Mouse (Mus musculus): ENCODE measurements at regions not wholly inside any gene's neighbourhood (a gene's known extent, or its start where the extent isn't known, plus 50 kb on each side); places are given as distances from the start of the nearest gene placed in this dataset.

GRCm38 (mm10) chr19:21913005-21913670 lies 135.0 kb downstream of the Cemip2 start:
- in situ Hi-C loops (cut with MboI, MseI), result no loop called here

- in situ Hi-C loops (cut with MboI, MseI), result no loop called here
Measured at GRCm38 (mm10) chr19:21913748-21914611, 135.8 kb downstream of the Cemip2 start.

GRCm38 (mm10) chr19:21914658-21915057 lies 136.5 kb downstream of the Cemip2 start:
- in situ Hi-C loops (cut with MboI, MseI), result no loop called here

GRCm38 (mm10) chr19:21918113-21918512 lies 140.0 kb downstream of the Cemip2 start:
- in situ Hi-C loops (cut with MboI, MseI), result no loop called here

- in situ Hi-C loops (cut with MboI, MseI), result no loop called here
Measured at GRCm38 (mm10) chr19:21919074-21919473, 140.9 kb downstream of the Cemip2 start.

- in situ Hi-C loops (cut with MboI, MseI), result loop anchor here in 1 of 2 experiments (10.0 kb wide), 1 partner anchor 1845 kb away; no protein-coding TSS in a partner anchor
Measured at GRCm38 (mm10) chr19:21940114-21940513, 162.0 kb downstream of the Cemip2 start.

- in situ Hi-C loops (cut with MboI, MseI), result loop anchor here in 1 of 2 experiments (10.0 kb wide), 1 partner anchor 1843 kb away; no protein-coding TSS in a partner anchor
Measured at GRCm38 (mm10) chr19:21941720-21942119, 163.6 kb downstream of the Cemip2 start.

- in situ Hi-C loops (cut with MboI, MseI), result loop anchor here in 1 of 2 experiments (10.0 kb wide), 1 partner anchor 1843 kb away; no protein-coding TSS in a partner anchor
Measured at GRCm38 (mm10) chr19:21942286-21942685, 164.1 kb downstream of the Cemip2 start.

GRCm38 (mm10) chr19:21943407-21943806 lies 165.3 kb downstream of the Cemip2 start:
- in situ Hi-C loops (cut with MboI, MseI), result loop anchor here in 1 of 2 experiments (10.0 kb wide), 1 partner anchor 1841 kb away; no protein-coding TSS in a partner anchor

- in situ Hi-C loops (cut with MboI, MseI), result loop anchor here in 1 of 2 experiments (10.0 kb wide), 1 partner anchor 1838 kb away; no protein-coding TSS in a partner anchor
Measured at GRCm38 (mm10) chr19:21946262-21946922, 168.2 kb downstream of the Cemip2 start.

- in situ Hi-C loops (cut with MboI, MseI), result loop anchor here in 1 of 2 experiments (10.0 kb wide), 1 partner anchor 1837 kb away; no protein-coding TSS in a partner anchor
Measured at GRCm38 (mm10) chr19:21948030-21948429, 169.9 kb downstream of the Cemip2 start.

- in situ Hi-C loops (cut with MboI, MseI), result no loop called here
Measured at GRCm38 (mm10) chr19:21962635-21963034, 176.2 kb upstream of the Trpm3 start.

GRCm38 (mm10) chr19:21989857-21990256 lies 149.0 kb upstream of the Trpm3 start:
- in situ Hi-C loops (cut with MboI, MseI), result loop anchor here in 1 of 2 experiments (10.0 kb wide), 1 partner anchor 1415 kb away; no protein-coding TSS in a partner anchor

- in situ Hi-C loops (cut with MboI, MseI), result loop anchor here in 1 of 2 experiments (10.0 kb wide), 1 partner anchor 1414 kb away; no protein-coding TSS in a partner anchor
Measured at GRCm38 (mm10) chr19:21990970-21991369, 147.9 kb upstream of the Trpm3 start.

- in situ Hi-C loops (cut with MboI, MseI), result loop anchor here in 1 of 2 experiments (10.0 kb wide), 1 partner anchor 1413 kb away; no protein-coding TSS in a partner anchor
Measured at GRCm38 (mm10) chr19:21991413-21991812, 147.4 kb upstream of the Trpm3 start.

- in situ Hi-C loops (cut with MboI, MseI), result loop anchor here in 1 of 2 experiments (10.0 kb wide), 1 partner anchor 1405 kb away; no protein-coding TSS in a partner anchor
Measured at GRCm38 (mm10) chr19:21999621-22000020, 139.2 kb upstream of the Trpm3 start.

- in situ Hi-C loops (cut with MboI, MseI), result no loop called here
Measured at GRCm38 (mm10) chr19:22008053-22008935, 130.6 kb upstream of the Trpm3 start.

GRCm38 (mm10) chr19:22010239-22010638 lies 128.6 kb upstream of the Trpm3 start:
- in situ Hi-C loops (cut with MboI, MseI), result loop anchor here in 1 of 2 experiments (10.0 kb wide), 1 partner anchor 735 kb away; no protein-coding TSS in a partner anchor

GRCm38 (mm10) chr19:22015854-22016610 lies 122.8 kb upstream of the Trpm3 start:
- in situ Hi-C loops (cut with MboI, MseI), result loop anchor here in 1 of 2 experiments (10.0 kb wide), 1 partner anchor 729 kb away; no protein-coding TSS in a partner anchor
